Mouse (Mus musculus): ENCODE measurements around the gene Wdtc1.
A peak's percentile ranks its signal among the peaks of the same experiment; 100 is the strongest.

Wdtc1 gene

DNA sequence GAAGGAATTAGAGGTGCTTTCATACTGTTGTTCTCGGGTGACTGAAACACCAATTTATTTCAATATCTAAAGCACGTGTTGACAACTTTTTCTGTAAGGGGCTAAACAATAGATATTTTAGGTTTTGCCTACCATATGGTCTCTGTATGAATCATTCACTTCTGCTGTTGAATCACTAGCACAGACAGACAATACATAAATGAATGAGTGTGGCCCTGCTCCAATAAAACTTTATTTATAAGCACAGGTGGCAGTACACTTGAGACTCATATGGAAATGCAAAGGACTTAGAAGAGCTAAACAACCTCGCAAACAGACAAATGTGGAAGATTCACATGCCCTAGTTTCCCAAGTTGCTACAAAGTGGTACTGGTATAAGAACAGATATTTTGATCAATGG lies 33.6 kb downstream of the Wdtc1 start:
- no peak for DNase-seq (ENCODE audit: low spot score)

DNA sequence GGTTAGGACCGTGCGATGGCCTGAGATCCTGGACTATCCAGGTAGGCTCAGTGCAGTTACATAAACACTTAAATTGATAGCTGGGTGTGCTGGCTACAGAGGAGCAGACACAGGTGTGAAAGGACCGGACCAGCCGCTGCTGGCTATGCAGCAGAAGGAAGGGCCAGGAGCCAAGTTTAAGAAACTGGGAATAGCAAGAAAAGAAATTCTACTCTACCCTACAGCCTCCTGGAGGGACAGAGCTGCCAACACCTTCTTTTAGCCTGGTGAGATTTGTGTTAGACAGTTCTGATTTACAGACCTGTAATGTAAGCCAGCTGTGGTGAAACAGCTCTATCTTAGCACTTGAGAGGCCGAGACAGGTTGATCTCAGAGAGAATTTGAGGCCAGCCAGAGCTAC lies 37.3 kb downstream of the Wdtc1 start:
- DNase-seq (ENCODE audit: low spot score), result no peak

GRCm38 (mm10) chr4:133314896-133315295 lies 38.4 kb downstream of the Wdtc1 start:
- DNase-seq (ENCODE audit: low spot score), result peak; percentile 69

DNA sequence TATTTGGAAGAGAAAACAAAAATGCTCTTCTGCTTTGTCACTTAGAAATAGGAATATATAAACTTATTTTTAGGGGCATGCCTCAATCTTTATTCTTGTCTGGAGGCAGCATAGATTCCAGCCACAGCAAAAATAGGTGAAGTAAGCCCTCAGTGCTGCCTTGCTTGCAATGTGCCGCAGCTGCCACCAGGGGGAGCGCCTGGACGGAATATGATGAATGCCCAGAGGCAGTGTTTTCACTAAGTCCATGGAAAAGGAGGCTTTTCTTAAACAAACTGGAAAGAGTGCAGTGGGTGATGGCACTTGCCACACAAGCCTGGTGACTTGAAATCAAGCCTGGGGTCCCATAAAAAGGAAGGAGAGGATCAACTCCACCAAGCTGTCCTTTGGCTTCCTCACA lies 43.3 kb downstream of the Wdtc1 start:
- peak; percentile 87 for DNase-seq (ENCODE audit: low spot score)

DNA sequence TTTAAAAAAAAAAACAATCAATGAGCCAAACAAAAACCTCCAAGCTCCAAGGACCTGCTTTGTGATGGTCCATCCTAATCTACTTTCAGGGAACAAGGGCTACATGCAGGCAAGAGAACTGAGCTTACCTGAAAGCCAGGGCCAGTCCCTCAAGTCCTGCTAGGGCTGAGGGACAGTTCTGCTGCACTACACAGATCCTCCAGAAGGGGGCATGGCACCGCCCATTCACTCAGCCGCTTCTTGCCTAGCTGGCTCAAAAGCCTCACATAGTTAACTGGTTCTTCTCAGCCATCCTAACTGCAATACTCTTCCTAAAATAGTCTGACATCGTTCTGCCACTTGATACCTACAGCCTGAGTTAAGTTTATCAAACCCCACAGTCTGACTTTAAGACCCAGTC lies 46.0 kb downstream of the Wdtc1 start:
- DNase-seq (ENCODE audit: low spot score), result peak; percentile 62

DNA sequence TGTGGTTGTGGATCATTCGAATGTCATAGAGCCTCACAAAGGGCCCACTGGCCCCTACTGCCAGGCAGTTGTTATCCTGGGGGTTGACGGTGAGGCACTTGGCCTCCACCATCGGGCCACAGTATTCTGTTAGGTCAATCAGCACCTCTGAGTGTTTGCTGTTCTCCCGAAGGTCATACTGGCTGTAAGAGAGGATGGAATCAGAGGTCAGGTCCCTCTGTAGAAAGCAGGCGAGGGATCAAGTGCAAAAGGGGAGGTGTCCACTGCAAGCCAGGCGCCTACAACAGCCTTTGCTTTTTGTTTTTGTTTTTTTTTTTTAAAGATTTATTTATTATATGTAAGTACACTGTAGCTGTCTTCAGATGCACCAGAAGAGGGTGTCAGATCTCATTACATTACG lies 47.5 kb downstream of the Wdtc1 start:
- no peak for DNase-seq (ENCODE audit: low spot score)

GRCm38 (mm10) chr4:133304770-133305169 lies 48.5 kb downstream of the Wdtc1 start:
- DNase-seq (ENCODE audit: low spot score), result no peak

GRCm38 (mm10) chr4:133302668-133303067 lies 50.6 kb downstream of the Wdtc1 start:
- no peak for DNase-seq (ENCODE audit: low spot score)

DNA sequence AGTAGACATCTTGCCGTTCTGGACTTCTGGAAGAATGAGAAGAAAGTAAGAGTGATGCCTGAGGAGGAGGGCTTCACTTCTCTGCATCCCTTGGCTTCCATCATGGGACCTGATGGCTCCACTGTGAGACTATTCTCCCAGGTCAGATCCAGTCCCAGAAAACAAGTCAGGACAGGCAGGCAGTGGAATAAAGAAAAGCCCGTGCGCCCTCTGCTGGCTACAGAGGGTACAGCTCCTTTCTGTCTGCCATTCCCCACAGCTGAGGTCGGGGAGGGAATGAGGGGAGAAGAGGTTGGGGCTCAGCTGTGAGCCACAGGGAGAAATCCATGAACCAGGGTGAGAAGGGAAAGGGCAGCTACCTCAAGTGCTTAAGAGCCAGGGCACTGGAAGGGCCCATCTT lies 51.5 kb downstream of the Wdtc1 start:
- peak; percentile 71 for DNase-seq (ENCODE audit: low spot score)

DNA sequence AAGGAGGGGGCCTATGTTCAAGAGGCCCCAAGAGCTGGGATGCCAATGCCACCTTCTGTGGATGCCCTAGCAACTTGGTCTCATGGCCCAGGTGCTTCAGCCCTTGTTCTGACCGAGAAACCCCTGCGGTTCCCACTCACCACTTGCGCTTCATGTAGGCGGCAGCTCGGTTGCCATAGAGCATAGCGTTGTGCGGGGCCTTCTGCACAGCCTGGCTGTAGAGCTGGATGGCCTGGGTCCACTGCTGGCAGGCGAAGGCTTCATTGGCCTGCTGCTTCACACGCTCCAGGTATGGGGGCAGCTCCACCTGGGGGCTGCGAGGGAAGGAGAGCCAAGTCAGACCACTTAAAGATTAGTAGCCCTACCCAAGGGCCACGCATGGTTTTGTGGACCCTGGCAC lies 52.9 kb downstream of the Wdtc1 start:
- no peak for DNase-seq (ENCODE audit: low spot score)

DNA sequence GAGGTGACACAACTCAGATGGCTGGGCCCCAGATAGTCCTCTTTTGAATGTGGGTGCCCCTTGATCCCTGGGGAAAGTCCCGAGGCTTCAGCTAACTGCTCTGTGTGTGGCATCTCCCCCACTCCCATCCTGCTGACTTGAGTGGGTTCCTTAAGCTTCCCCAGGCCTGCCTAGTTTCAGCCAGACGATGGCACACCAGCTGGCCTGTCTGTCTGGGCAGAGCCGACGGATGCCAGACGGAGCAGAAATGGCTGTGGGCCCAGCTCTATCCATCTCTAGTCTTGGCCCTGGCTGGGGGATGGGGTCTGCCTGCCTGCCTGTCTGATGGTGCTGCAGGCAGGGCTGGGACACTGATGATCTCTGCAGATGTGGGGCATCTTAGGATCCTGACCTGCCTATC lies 53.6 kb downstream of the Wdtc1 start:
- peak; percentile 80 for DNase-seq (ENCODE audit: low spot score)

DNA sequence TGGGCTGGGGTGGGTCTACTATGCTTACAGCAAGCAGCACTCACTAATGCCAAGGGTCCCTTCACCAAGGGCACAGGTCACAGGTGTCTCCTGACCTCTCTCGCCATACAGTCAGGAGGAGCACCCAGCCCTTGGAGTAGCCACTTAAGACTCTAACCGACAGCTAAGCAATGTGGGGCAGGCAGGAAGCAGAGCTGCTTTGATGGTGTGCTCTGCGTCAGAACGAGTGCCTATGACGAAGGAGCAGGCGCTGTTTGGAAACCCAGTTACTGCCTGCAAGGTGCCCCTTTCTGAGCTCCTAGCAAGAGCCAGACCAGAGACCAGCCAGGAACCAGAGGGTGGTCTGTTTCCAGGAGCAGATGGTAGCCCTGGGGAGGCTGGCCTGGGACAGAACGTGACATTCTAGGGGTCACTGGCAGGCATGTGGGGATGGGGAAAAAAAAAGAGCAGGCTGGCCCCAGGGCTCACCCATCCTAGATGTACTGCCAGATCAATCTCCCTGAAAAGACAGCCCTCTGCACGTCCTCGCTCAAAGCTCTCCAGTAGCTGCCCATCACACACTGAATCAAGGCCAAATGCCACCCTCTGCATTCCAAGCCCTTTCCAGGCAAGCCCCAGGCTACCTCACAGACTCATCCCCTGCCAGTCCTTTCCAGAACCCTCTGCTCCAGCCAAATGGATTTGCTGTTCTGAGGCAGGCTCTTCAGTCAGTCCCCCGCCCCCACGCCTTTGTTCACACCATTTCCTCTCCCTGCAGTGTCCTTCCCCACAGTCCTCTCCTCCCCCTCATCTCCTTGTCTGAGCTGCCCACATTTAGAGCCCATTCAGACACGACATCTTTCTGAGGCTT lies 54.5 kb downstream of the Wdtc1 start:
- peak; percentile 70 for DNase-seq (ENCODE audit: low spot score)

DNA sequence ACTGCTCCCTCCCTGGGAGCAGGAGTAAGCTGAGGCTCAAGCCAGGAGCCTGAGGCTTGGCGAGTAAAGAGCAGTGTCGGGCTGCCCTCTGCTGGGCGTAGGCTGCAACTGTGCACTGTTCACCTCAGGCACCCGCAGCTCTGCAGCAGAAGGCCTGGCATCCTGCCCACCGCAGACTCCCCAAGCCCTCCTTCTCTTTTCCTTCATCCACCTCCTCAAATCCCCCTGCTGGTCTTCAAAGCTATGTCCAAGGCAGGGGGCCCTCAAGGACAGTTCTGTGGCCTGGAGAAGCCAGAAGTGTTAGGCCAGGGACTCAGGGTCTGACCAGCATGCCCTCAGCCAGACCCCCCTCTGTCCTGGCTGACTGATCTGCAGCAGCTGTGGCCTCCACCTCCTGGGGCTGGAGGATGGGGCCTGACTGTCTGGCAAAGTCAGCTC lies 55.5 kb downstream of the Wdtc1 start:
- DNase-seq (ENCODE audit: low spot score), result peak; percentile 86

GRCm38 (mm10) chr4:133297360-133297759 lies 55.9 kb downstream of the Wdtc1 start:
- DNase-seq (ENCODE audit: low spot score), result peak; percentile 24

DNA sequence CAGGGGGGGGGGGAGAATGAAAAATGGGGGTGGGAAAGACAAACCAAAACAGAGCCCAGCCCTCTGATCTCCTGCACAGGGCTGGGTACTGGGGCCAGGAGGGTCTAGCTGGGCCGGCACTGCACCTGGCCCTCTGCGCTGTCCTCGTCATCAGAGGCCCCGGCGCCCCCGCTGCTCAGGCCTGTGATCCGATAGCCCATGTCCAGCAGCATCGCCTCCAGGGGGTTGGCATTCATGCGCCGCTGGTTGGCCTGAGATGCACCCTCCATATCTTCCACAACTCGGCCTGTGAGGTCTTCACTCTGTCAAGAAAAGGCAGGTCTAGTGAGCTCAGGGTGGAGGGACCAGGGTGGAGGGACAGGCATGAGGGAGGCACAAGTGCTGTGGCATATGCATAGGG lies 59.2 kb downstream of the Wdtc1 start:
- no peak for DNase-seq (ENCODE audit: low spot score)

- peak; percentile 79 for DNase-seq (ENCODE audit: low spot score)
Observed at GRCm38 (mm10) chr4:133292901-133293843, 60.1 kb downstream of the Wdtc1 start.

- no peak for DNase-seq (ENCODE audit: low spot score)
Observed at GRCm38 (mm10) chr4:133292405-133292804, 60.9 kb downstream of the Wdtc1 start.

DNA sequence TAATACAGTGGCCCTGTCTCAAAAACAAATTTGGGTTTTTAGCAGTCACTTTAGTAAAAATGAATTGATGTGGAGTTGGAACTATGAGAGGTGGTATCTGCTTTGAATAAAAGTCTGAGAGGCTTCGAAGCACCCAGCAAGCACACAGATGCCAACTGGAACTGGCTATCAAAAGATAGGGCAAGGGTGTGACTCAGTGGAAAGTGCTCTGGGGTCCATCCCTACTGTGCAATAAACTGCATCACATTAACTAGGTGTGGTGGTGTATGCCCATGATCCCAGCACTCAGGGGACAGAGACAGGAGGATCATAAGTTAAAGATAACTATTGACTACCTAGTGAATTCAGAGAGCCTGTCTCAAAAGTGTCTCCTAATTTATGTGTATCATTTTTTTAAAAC lies 62.0 kb downstream of the Wdtc1 start:
- DNase-seq (ENCODE audit: low spot score), result no peak

DNA sequence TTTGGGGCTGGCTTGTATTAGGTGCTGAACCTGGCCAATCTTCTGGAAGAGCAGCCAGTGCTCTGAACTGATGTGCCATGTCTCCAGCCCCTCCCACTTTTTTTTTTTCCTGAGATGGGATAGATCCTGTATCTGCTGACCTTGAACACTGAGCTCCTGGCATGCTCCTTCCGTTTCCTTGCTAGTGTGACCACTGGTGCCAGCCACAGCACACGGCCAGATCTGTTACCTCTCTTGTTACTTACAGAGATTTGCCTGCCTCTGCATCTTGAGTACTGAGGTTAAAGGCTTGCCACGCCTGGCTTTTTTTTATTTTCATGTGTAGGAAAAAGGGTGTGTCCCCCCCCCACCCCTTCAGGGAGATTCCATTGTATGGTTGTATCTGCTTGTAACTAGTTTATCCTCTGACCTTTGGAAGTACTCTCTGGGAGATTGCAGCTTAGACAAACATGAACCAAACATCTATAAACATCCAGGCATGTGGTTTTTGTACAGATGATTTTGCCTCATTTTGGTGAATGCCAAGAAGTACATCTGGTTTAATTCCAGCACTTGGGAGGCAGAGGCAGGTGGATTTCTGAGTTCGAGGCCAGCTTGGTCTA lies 66.7 kb downstream of the Wdtc1 start:
- DNase-seq (ENCODE audit: low spot score), result no peak

DNA sequence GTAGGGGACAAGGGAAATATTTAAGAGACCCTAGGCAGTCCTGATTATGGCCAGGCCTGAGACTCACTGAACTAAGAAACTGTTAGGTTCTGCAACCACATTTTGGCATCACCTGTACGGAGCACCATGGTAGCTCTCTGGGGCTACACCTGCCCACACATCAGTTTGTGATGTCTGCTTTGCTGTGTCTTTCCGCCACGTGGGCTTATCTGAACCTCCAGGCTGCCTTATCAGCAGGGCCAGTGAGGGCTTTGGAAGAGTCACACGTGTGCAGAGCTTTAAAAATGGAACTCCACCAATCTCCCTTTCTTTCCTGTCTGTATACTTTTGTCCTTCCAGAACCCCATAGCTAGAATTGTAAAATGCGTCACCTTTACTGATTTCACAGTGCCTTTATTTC lies 67.3 kb downstream of the Wdtc1 start:
- DNase-seq (ENCODE audit: low spot score), result no peak

- no peak for DNase-seq (ENCODE audit: low spot score)
Observed at GRCm38 (mm10) chr4:133285299-133285698, 68.0 kb downstream of the Wdtc1 start.

DNA sequence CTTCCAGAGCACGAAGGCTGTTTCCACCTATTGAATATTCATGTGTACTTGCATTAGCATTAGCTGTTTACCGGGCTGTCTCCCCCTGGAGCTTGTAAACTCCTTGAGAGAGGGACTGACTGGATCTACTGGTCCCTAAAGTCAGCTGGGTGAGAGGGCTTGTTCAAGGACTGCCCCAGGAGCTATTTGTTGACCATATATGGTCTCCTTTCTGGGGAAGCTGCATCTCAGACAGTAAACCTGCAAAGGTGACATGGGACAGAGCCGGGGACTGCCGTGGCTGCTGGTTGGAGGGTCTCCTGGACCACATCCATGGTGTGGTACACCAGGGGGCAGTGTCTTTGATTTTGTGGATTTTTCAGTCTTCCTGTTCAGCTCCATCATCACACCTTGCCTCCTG lies 70.6 kb downstream of the Wdtc1 start:
- no peak for DNase-seq (ENCODE audit: low spot score)

All from MN1 (cell line).